Mouse (Mus musculus) neural tube, embryonic 15.5 days (tissue): ENCODE results near the gene Copg2. TPM values are rescaled to one million over a fixed set of nuclear protein-coding genes. Genes with fewer than 3 reads are reported as not detected.
A peak's percentile ranks its signal among the peaks of the same experiment; 100 is the strongest.

Experiments
- ATAC-seq: fragments of 200-750 bp; cut with Nextera tagmentation; 2 replicates; pipeline ENCODE4 v1.8.0; 2017; ENCODE audit warnings: mild to moderate bottlenecking, moderate TSS enrichment, moderate library complexity; ENCODE audit not compliant: low FRiP score
- H3K27ac ChIP-seq: fragments of 300-500 bp; sonication (generic); replicated peaks from 2 replicates; pipeline ENCODE4 v1.5.1; 2015; ENCODE audit warnings: mild to moderate bottlenecking, inconsistent platforms
- H3K27me3 ChIP-seq: fragments of 300-500 bp; sonication (generic); replicated peaks from 2 replicates; pipeline ENCODE4 v1.6.1; 2015; ENCODE audit warnings: inconsistent platforms
- H3K36me3 ChIP-seq: fragments of 300-500 bp; sonication (generic); 2 replicates; pipeline ENCODE4 v1.6.1; 2015; ENCODE audit warnings: inconsistent platforms
- H3K4me1 ChIP-seq: fragments of 300-500 bp; sonication (generic); 2 replicates; pipeline ENCODE4 v1.6.1; 2015; ENCODE audit warnings: inconsistent platforms
- H3K4me2 ChIP-seq: fragments of 300-500 bp; sonication (generic); 2 replicates; pipeline ENCODE4 v1.6.1; 2015; ENCODE audit warnings: inconsistent platforms, mild to moderate bottlenecking, moderate library complexity
- H3K4me3 ChIP-seq: fragments of 300-500 bp; sonication (generic); replicated peaks from 2 replicates; pipeline ENCODE4 v1.5.1; 2015; ENCODE audit warnings: mild to moderate bottlenecking, inconsistent platforms
- H3K9ac ChIP-seq: fragments of 300-500 bp; sonication (generic); replicated peaks from 2 replicates; pipeline ENCODE4 v1.6.1; 2015; ENCODE audit warnings: mild to moderate bottlenecking, inconsistent platforms
- H3K9me3 ChIP-seq: fragments of 300-500 bp; sonication (generic); replicated peaks from 2 replicates; pipeline ENCODE4 v1.6.1; 2016; ENCODE audit warnings: inconsistent platforms
- WGBS: fragments of 180-500 bp; shearing (Covaris S2); methylation state at CpG from one replicate; pipeline ENCODE4 v1.1.7; 2015; ENCODE audit warnings: mixed read lengths; 5-methylcytosine and 5-hydroxymethylcytosine counted together
- polyA plus RNA-seq: library from polyadenylated mRNA; unstranded; fragments of >200 nt; fragmentation: Nextera tagmentation; extraction: Ambion mirVana; gene quantifications from 2 replicates; pipeline ENCODE4 v1.2.1, GENCODE M21; 2015

Copg2 gene
- polyA plus RNA-seq, 1 experiment from 2014 or later = 31.2 TPM

DNA sequence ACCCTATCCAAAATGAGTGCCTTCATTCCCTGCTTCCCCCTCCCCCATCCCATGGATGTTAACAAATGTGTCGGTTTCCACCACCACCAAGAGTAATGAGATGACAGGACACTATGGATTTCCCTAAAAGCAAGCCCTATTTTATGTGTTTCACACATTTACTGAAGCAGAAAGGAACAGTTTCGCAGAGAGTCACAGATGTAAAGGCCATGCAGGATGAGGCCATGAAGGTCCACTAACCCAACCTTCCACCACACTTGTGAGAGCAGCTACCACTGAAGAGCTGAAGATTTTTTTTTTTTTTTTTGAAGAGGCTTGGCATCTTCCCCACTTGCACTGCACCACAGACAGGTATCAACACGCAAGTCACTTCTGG lies 787 bp downstream of the Copg2 start:
- Histone ChIP-seq H3K9me3 (no peaks in the 10 kb centered on the region), H3K27ac (peak overlapping the region; percentile 97), H3K4me1 (peaks cover 16% of the 10 kb centered on the region), H3K27me3 (no peaks in the 10 kb centered on the region), H3K36me3 (no peaks in the 10 kb centered on the region), H3K4me2 (peak overlapping the region; percentile 65), H3K9ac (peak overlapping the region; percentile 77), H3K4me3 (peak overlapping the region; percentile 79)
- no peak for ATAC-seq
- 11% methylated on average over 3 of the region's 3 CpGs for whole genome bisulfite sequencing

DNA sequence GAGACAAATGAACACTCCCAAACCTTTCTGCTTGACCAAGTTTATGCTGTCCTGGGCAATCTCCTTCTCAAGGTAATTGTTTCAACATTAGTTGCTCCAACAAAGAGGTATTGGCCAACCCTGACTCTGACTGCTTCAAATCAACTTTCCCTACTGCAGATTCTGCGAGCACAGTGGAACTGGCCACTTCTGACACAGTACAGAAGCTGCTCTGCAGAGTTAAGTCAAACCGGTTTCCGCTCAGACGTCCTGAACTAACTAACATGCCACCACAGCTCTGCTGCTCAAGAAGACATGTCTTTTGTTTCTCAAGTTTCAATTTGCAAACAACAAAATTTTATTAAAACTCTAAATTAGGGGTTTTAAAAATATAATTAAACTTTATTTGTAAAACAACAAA lies 3.5 kb downstream of the Copg2 start:
- 0 out of 2 replicates have a peak, but pooled peaks cover 8% of the 10 kb centered on the region for H3K36me3 ChIP-seq
- no peak overlapping the region for H3K4me3 ChIP-seq
- 87% methylated on average over 4 of the region's 4 CpGs for WGBS
- no peak overlapping the region for H3K9ac ChIP-seq
- H3K27me3 ChIP-seq = no peaks in the 10 kb centered on the region
- no peak overlapping the region for H3K4me2 ChIP-seq
- no peak overlapping the region for H3K27ac ChIP-seq
- peaks cover 16% of the 10 kb centered on the region for H3K4me1 ChIP-seq
- no peaks in the 10 kb centered on the region for H3K9me3 ChIP-seq
- ATAC-seq = no peak

DNA sequence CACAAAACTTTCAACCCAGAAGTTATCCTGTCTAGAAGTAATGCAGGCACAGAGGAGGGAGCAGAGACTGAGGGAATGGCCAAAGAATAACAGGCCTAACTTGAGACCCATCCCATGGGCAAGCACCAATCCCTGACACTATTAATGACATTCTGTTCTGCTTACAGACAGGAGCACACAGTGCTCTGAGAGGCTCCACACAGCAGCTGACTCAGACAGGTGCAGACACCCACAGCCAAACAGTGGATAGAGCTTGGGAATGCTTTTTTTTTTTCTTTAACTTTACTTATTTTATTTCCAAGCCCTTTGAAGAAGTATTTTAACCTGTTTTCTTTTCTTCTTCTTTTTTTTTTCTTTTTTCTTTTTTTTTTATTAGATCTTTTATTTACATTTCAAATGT lies 4.8 kb downstream of the Copg2 start:
- H3K27me3 ChIP-seq = no peaks in the 10 kb centered on the region
- ATAC-seq = no peak
- H3K4me1 ChIP-seq = peaks cover 11% of the 10 kb centered on the region
- H3K9ac ChIP-seq = no peak overlapping the region
- peaks cover 8% of the 10 kb centered on the region; the same call in 1 of the 2 replicates for H3K36me3 ChIP-seq
- H3K4me3 ChIP-seq = no peak overlapping the region
- no peak overlapping the region for H3K27ac ChIP-seq
- no peaks in the 10 kb centered on the region for H3K9me3 ChIP-seq
- no peak overlapping the region for H3K4me2 ChIP-seq

DNA sequence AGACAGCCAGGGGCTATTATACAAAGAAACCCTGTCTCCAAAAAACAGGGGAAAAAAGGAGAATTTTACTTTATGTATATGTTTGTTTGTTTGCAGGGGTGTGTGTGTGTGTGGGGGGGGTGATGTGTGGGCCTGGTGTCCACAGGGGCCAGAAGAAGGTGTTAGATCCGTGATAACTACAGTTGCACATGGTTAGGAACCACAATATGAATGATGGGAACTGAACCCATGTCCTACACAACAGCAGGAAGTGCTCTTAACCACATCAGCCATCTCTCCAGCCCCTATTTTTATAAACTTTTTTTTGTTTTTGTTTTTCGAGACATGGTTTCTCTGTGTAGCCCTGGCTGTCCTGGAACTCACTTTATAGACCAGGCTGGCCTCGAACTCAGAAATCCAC lies 11.7 kb downstream of the Copg2 start:
- peaks cover 26% of the 10 kb centered on the region for H3K36me3 ChIP-seq
- 94% methylated on average over 3 of the region's 3 CpGs for WGBS
- no peaks in the 10 kb centered on the region for H3K27me3 ChIP-seq
- no peak overlapping the region for H3K4me3 ChIP-seq
- no peak overlapping the region for H3K4me2 ChIP-seq
- H3K9ac ChIP-seq = no peak overlapping the region
- no peaks in the 10 kb centered on the region for H3K4me1 ChIP-seq
- H3K27ac ChIP-seq = no peak overlapping the region
- ATAC-seq = no peak
- no peaks in the 10 kb centered on the region for H3K9me3 ChIP-seq

DNA sequence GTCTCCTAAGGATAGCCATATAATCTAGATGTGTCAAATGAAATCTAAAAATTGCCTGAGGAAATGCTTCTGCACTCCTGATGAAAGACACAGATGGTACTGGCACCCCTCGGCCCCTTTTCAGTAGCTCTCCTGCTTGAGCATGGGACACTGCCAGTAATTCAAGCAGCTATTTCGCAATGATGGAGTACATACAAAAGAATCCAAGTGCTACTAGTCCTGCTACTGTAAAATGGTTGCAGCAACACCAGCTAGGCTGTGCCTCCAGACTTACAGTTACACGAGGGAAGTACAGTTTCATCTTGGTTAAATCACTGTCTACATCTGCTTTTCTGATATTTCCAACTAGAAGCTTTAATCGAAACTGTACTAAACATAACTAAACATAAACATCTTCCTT lies 13.1 kb downstream of the Copg2 start:
- WGBS = 85% methylated on average over 4 of the region's 4 CpGs
- no peak overlapping the region for H3K9ac ChIP-seq
- H3K4me3 ChIP-seq = no peak overlapping the region
- H3K9me3 ChIP-seq = no peaks in the 10 kb centered on the region
- no peaks in the 10 kb centered on the region for H3K4me1 ChIP-seq
- no peak overlapping the region for H3K4me2 ChIP-seq
- ATAC-seq = no peak
- no peaks in the 10 kb centered on the region for H3K27me3 ChIP-seq
- peaks cover 26% of the 10 kb centered on the region for H3K36me3 ChIP-seq
- no peak overlapping the region for H3K27ac ChIP-seq

DNA sequence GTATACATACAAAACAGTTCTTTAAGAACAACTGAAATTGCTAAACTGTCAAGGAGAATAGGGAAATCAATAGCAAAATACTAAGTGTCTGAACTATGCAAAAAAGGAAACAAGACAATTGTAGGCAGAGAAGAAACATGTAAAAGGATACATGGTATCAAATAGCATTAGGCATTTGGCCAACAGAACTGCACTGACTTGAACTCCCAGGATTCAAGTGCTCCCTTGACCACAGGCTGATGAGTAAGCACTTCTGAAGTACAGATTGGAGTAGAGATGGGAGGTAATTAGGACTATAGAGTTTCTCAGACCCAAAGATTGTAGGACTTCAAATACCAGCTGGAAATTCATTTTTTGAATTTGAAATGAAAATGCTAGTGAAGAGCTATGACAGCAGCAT lies 19.9 kb downstream of the Copg2 start:
- Histone ChIP-seq H3K27ac (no peak overlapping the region), H3K36me3 (peaks cover 22% of the 10 kb centered on the region), H3K9me3 (no peaks in the 10 kb centered on the region), H3K4me3 (no peak overlapping the region), H3K27me3 (no peaks in the 10 kb centered on the region), H3K4me1 (no peaks in the 10 kb centered on the region), H3K9ac (no peak overlapping the region), H3K4me2 (no peak overlapping the region)
- no peak for ATAC-seq

DNA sequence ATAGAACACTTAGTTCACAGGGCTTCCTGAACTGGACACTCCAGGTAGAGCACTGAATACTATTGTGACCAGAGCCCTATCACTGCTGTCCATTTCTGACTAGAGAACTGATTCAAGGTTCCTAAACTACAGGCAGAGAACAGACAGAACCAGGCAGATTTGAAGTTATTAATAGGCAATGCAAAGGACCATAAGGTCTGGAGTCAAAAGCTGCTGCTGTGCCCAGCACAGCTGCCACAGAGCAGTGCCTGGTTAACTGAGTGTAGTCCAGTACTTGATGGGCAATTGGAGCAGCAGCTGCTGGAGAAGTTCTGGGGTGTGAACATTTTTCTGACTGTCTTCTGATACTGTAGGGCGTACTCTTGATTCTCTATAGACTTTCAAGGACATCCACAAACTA lies 30.1 kb downstream of the Copg2 start:
- Histone ChIP-seq H3K9ac (no peak overlapping the region), H3K9me3 (no peaks in the 10 kb centered on the region), H3K27ac (no peak overlapping the region), H3K36me3 (no peaks in the 10 kb centered on the region), H3K4me1 (no peaks in the 10 kb centered on the region), H3K4me2 (no peak overlapping the region), H3K4me3 (no peak overlapping the region), H3K27me3 (no peaks in the 10 kb centered on the region)
- WGBS = 98% methylated on average over 1 of the region's 1 CpGs
- ATAC-seq = no peak

DNA sequence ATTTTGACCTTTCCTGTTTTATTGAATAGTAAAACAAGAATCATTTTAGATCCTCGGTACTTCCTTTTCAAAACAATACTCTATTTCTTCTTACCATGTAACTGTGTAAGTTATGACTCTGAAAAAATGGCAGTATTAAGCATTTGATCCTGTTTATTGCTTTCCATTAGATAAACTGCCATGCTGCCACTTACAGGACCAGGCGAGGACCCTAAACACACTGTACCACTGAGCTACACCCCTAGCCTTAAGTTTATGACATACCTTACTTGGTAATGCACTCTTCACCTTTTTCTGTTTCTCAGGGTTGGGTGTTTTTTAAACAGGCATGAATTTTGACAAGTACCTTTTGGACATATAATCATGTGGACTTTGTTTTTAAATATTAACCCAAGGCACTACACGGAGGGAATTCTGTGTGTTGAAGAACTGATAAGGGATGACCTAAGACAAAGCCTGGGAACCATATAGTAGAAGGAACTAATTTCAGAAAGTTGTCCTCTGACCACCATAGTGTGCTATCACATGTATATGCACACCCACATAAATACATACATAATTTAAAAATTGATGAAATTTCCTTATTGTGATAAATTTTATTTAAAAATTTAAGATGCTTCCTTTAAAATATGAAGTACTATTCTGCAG lies 31.4 kb downstream of the Copg2 start:
- WGBS = 80% methylated on average over 3 of the region's 3 CpGs
- H3K9ac ChIP-seq = no peak overlapping the region
- no peaks in the 10 kb centered on the region for H3K9me3 ChIP-seq
- no peaks in the 10 kb centered on the region for H3K4me1 ChIP-seq
- H3K4me2 ChIP-seq = no peak overlapping the region
- no peak for ATAC-seq
- no peak overlapping the region for H3K27ac ChIP-seq
- H3K36me3 ChIP-seq = no peaks in the 10 kb centered on the region; the same call in 1 of the 2 replicates
- H3K27me3 ChIP-seq = no peaks in the 10 kb centered on the region
- H3K4me3 ChIP-seq = no peak overlapping the region

DNA sequence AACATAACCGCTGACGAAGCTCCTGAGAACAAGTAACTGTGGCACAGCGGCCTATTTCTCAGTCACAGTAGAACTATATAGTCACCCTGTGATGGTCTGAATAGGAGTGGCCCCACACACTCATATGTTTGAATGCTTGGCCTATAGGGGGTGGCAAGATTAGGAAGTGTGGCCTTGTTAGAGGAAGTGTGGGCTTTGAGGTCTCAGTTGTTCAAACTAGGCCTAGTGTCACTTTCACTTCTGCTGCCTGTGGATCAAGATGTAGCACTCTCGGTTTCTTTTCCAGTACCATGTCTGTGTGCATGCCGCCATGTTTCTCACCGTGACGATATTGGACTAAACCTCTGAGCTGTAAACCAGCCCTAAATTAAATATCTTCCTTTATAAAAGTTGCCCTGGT lies 40.6 kb downstream of the Copg2 start:
- ATAC-seq = no peak
- WGBS = 96% methylated on average over 7 of the region's 7 CpGs

DNA sequence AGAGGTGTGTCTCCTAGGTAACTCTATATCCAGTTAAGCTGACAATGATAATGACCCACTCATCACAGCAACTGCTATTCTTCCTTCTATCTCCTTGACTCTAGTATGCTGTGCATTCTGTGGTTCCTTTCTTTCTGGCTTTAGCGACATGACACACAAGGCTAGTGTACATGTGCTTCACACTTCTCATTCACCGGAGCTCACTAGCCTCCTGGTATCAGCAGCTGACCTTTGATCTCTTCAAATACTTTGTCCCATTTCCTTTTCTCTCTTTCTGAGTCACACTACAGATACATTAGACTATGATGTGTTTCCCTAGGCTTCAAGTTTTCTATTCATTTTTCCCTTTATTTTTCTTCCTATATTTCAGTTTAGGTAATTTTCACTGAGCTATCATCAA lies 41.4 kb downstream of the Copg2 start:
- Histone ChIP-seq H3K4me2 (no peak overlapping the region), H3K9ac (no peak overlapping the region), H3K9me3 (no peaks in the 10 kb centered on the region), H3K4me1 (no peaks in the 10 kb centered on the region), H3K36me3 (peaks cover 23% of the 10 kb centered on the region), H3K4me3 (no peak overlapping the region), H3K27ac (no peak overlapping the region), H3K27me3 (no peaks in the 10 kb centered on the region)
- 93% methylated on average over 2 of the region's 2 CpGs for WGBS
- ATAC-seq = no peak

More for the DNA sequence above, 40.6 kb downstream of the Copg2 start:
- Histone ChIP-seq H3K4me2 (no peak overlapping the region), H3K4me3 (no peak overlapping the region), H3K36me3 (peaks cover 23% of the 10 kb centered on the region), H3K4me1 (no peaks in the 10 kb centered on the region), H3K9me3 (no peaks in the 10 kb centered on the region), H3K27ac (no peak overlapping the region), H3K9ac (no peak overlapping the region), H3K27me3 (no peaks in the 10 kb centered on the region)

DNA sequence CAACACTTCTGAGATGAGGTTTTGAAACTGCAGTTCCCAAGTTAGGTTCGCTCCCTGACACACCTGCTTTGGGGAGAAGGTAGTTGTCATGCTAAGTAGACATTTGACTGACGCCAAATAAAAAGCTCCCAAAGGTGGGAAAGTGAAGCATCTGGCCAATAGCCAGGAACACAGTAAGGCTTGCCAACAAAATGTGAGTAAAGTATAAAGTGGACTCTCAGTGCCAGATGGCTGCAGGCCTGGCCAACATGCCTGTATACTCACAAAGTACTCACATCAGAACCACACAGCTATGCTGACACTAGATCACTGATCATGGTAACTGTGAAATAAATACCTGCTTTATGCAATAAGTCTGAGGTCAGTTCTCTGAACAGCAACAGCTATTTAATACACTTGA lies 46.8 kb downstream of the Copg2 start:
- WGBS = 76% methylated on average over 2 of the region's 2 CpGs
- H3K4me1 ChIP-seq = no peaks in the 10 kb centered on the region
- H3K4me2 ChIP-seq = no peak overlapping the region
- peaks cover 7% of the 10 kb centered on the region for H3K36me3 ChIP-seq
- H3K27me3 ChIP-seq = no peaks in the 10 kb centered on the region
- no peak overlapping the region for H3K4me3 ChIP-seq
- H3K9ac ChIP-seq = no peak overlapping the region
- H3K9me3 ChIP-seq = 0 out of 2 replicates have a peak, but pooled peaks cover 2% of the 10 kb centered on the region
- no peak for ATAC-seq
- H3K27ac ChIP-seq = no peak overlapping the region

DNA sequence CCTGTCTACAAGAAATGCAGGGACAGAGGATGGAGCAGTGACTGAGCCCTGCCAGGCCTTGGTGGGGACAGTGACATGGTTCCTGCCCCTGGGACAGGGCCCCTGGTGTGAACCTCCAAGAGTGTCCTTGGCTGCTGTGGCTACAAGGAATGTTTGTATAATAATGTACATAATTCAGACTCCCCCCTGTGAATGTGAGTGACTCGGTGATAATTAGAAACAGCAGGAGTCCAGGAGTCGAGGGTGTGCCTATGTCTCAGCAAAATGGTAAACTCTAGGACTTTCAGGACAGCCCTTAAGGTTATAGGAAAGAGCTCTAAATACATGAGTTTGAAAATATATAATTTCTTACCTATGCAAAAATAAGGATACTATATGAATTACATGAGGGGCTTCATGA lies 64.4 kb downstream of the Copg2 start:
- Histone ChIP-seq H3K27ac (no peak overlapping the region), H3K4me3 (no peak overlapping the region), H3K4me2 (no peak overlapping the region), H3K36me3 (0 out of 2 replicates have a peak, but pooled peaks cover 3% of the 10 kb centered on the region), H3K9ac (no peak overlapping the region), H3K27me3 (no peaks in the 10 kb centered on the region), H3K9me3 (no peaks in the 10 kb centered on the region), H3K4me1 (no peaks in the 10 kb centered on the region)
- 58% methylated on average over 2 of the region's 2 CpGs for WGBS
- no peak for ATAC-seq

DNA sequence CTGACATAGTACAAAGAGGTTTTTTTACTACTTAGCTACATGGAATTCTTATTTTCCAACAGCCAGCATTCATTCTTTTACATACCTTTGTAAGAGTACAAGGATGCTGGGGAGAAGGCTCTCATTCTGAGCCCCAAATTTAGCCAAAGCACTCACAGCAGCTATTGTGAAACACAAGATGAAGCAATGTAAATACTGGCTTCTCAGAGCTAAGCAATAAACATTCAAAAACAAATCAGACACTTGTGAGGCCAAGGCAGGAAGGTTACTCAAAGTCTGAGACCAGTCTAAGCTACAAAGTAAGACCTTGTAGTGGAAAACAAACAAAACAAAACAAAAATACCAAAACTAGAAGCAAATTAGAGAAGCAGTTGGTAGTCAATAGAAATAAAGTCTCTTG lies 83.0 kb downstream of the Copg2 start:
- Histone ChIP-seq H3K4me2 (no peak overlapping the region), H3K27me3 (no peaks in the 10 kb centered on the region), H3K27ac (no peak overlapping the region), H3K36me3 (peaks cover 7% of the 10 kb centered on the region; the same call in 1 of the 2 replicates), H3K9me3 (no peaks in the 10 kb centered on the region), H3K4me3 (no peak overlapping the region), H3K9ac (no peak overlapping the region), H3K4me1 (no peaks in the 10 kb centered on the region)
- ATAC-seq = no peak
